Mouse (Mus musculus) c-Kit-positive CD71-positive TER-119-positive erythroid progenitor cells, embryonic 14.5 days (primary cell): ENCODE data around the gene Arhgap42.

Source experiments
- DNase-seq: peaks from one replicate; pipeline ENCODE4 v3.0.0-alpha.2; 2013; ENCODE audit warnings: low spot score

The Arhgap42 gene

GRCm38 (mm10) chr9:9142561-9142960 is 96.3 kb downstream of the Arhgap42 start:
- no peak for DNase-seq

- no peak for DNase-seq
Measured at GRCm38 (mm10) chr9:9142144-9142543, 96.8 kb downstream of the Arhgap42 start.

GRCm38 (mm10) chr9:9128996-9129694 is 109.8 kb downstream of the Arhgap42 start:
- DNase-seq, result no peak

DNA sequence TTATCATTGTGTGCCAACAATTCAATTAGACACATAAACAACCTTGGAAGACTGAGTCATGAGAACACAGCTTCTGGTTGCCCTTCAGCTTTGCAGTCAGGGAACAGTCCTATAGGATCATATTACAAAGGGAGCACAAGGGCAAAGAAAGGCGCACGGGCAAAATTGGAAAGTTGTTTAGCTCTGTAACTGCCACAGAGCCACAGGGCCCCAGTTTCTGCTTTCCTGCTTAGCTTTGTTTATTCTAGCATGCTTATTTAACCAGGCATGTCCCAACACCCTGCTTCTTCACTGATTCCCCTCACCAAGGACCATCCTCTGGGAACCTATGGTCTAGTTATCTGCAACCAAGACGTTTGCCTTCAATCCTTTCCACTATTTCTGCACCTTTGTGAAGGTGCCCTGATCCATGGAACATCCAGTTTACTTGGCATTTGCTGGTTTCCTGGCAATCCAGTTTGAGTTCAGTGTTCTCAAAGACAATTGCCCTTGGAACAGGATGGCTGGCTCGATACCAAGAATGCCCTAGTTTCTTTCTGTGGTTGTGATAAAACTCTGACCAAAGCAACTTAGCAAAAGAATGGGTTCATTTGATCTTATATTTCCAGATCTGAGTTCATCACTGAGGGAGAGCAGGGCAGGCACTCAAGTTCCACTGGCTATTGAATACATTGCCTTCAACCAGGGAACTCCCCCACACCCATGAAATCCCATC is 111.7 kb downstream of the Arhgap42 start:
- no peak for DNase-seq

- no peak for DNase-seq
Measured at GRCm38 (mm10) chr9:9124156-9124555, 114.7 kb downstream of the Arhgap42 start.

- DNase-seq, result no peak
Measured at GRCm38 (mm10) chr9:9114266-9114665, 124.6 kb downstream of the Arhgap42 start.

GRCm38 (mm10) chr9:9113847-9114246 is 125.1 kb downstream of the Arhgap42 start:
- DNase-seq, result no peak

DNA sequence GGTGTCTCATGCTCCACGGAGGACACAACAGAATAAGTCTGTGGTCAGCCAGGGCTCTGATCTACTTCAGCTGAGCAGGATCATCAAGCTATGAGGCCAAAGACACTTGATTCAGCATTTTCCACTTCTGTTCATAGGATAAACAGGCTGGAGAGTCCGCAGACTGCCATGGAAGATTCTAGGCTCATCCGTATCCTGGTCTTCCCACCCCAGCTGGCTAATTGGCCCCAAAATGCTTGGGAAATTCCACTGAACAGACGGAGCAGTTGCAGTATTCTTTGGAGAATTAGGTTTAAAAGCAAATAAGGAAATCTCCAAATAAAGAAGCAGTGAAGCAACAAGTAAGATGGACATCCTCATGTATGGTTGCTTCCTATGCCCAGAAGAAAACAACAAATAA is 126.0 kb downstream of the Arhgap42 start:
- no peak for DNase-seq

- no peak for DNase-seq
Measured at GRCm38 (mm10) chr9:9107697-9108096, 131.2 kb downstream of the Arhgap42 start.

GRCm38 (mm10) chr9:9104761-9105160 is 134.1 kb downstream of the Arhgap42 start:
- no peak for DNase-seq

GRCm38 (mm10) chr9:9102158-9102514 is 136.8 kb downstream of the Arhgap42 start:
- DNase-seq, result no peak

GRCm38 (mm10) chr9:9101482-9102157 is 137.3 kb downstream of the Arhgap42 start:
- DNase-seq, result no peak

GRCm38 (mm10) chr9:9101055-9101454 is 137.8 kb downstream of the Arhgap42 start:
- DNase-seq, result no peak

- DNase-seq, result no peak
Measured at GRCm38 (mm10) chr9:9097835-9098234, 141.1 kb downstream of the Arhgap42 start.

GRCm38 (mm10) chr9:9096761-9097160 is 142.1 kb downstream of the Arhgap42 start:
- no peak for DNase-seq

DNA sequence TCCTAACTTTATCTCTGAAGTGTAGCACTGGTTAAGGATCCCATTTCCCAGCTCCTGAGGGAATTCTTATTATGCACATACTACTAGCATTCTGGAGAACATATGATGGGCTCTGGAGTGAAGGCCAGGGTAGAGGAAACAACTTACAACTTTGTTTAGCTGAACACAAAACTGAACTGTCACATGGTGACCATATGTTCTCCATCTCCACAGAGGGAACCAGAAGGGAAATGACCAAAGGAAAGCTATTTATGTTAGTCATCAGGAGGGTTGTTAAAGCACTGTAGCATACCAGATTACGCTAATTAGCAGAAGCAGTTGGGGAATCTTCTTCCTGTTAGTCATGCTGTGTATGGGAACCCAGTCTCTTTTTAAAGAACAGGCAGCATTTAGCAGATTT is 145.8 kb downstream of the Arhgap42 start:
- DNase-seq, result no peak

DNA sequence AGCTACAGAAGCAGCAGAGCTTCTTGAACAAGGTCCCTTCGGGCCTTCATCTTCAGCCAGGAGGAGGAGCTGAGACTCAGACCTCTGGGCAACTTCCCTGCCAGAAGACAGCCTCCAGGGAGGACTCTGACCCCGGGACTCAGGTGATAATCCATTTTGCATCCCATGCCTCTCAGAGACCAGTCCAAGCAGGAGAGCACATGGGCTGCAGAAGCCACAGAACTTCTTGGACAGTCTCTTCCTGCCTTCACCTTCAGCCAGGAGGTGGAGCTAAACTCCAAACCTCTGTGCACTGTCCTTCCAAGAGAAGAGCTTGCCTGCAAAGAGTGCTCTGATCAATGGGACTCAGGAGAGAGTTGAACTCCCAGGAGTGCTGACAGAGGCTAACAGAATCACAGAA is 155.5 kb downstream of the Arhgap42 start:
- no peak for DNase-seq

DNA sequence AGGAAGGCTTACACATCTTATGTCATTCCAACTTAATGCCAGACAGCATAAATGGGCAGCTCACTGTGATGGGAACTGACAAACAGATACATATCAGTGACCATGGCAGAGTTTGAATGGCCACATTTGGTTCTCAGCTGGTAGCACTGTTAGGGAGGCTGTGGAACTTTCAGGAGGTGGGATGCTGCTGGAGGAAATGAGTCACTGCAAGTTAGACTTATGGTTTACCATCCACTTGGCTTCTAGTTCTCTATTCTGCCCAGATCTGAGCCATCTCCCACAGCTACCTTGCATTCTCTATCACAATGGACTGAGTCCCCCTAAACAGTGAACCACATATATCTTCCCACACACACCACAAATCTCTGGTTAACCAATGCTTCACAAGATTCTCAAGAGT is 186.0 kb downstream of the Arhgap42 start:
- no peak for DNase-seq

GRCm38 (mm10) chr9:9051184-9051583 is 187.7 kb downstream of the Arhgap42 start:
- DNase-seq, result no peak

DNA sequence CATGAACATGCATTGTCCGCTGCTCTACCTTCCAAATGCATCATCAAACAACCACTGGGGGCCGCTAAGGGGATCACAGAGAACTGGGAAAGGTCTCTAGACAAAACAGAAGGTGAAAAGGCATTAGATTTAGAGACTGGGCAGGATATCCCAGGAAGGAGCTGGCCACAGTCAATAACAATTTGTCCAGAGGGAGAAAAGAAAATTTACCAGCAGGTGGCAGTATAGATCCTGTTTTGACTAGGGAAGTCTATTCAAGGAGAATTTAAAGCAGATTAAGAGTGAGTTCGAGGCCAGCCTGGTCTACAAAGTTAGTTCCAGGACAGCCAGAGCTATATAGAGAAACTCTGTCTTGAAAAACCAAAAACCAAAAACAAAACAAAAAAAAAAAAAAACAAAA is 189.7 kb downstream of the Arhgap42 start:
- peak; percentile 9 for DNase-seq

DNA sequence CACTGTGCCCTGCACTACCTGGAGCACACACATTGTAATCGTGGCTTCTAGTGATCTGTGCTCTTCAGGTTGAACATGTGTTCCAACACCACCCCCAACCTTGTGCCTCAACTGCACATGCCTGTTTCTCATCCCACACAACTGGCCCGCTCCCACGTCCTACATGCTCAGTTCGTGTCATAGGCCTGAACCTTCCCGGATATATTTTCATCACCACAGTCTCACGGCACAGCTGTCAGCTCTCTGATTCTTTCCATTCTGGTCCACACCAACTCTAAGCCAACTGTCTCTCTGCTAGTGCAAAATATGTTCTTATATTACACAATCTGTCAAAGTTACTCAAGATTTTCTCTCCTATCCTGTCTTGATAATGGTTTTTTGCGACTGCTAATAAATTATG is 197.9 kb downstream of the Arhgap42 start:
- DNase-seq, result no peak

- DNase-seq, result no peak
Measured at GRCm38 (mm10) chr9:9037017-9037671, 201.8 kb downstream of the Arhgap42 start.

DNA sequence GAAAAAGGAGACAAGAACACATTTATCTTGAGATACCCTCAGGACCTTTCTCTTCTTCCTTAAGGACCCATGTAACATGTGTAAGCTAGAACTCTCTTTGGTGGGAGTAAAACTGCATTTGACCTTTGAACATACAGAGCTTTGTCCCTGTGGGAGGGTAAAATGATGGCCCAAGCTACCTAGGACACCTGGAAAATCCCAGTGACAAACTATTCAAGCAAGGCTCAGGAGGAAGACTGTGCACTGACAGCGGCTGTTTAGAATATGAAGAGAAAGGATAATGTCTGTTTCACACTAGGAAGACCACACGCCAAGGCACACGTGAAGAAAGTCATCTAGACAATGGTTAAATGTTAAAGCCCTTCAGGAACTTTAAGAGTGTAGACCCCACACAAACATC is 211.0 kb downstream of the Arhgap42 start:
- no peak for DNase-seq
